Mouse (Mus musculus) ovary, postnatal 10 days (tissue): ENCODE results near the gene Extl1.
"Not testable (repeated sequence)": the region's sequence is repeated elsewhere in the genome, so short reads cannot be mapped to it uniquely, and the experiment has no call there.

Experiments used
- DNase-seq: peaks from one replicate; pipeline ENCODE4 v3.0.0; 2022; ENCODE audit warnings: low spot score

Gene Extl1

DNA sequence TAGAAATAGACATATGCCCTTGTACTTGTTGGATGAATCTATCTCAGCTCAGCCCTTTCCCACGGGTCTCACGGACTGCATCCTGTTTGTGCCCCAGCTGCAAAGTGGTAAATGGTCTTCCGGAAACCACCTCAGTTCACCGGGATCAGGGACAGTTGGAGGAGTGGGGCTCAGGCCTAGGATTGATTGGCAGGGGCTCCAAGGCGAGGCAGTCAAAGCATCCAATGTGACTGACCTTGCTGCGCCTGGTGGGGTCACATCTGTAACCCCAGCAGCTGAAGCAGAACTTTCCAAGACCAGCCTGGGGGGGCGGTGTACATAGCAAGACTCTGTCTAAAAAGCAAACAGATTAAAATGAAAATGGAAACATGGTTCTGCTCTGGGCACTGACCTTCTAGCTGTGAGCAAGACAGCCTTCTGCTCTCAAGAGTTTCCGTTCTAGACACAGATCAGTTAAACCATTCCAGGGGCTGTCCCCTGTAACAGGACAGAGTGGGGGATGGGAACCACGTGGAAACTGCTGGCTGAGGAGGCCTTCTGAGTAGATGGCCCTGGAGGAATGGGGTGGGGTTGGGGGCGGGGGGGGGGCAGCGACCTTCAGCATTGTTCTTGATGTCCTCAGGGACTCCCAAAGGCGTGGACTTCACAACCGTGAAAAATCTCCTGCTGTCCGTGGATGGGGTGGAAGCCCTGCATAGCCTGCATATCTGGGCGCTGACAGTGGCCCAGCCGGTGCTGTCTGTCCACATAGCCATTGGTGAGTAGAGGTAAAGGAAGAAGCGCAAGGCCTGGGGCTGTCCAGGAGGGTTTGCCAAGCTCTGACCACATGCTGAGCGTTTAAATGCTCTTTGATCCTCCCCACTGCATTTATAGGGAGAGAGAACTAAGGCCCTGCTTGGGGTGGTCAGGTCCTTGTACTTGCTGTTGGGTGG lies 32.1 kb downstream of the Extl1 start:
- no peak for DNase-seq

DNA sequence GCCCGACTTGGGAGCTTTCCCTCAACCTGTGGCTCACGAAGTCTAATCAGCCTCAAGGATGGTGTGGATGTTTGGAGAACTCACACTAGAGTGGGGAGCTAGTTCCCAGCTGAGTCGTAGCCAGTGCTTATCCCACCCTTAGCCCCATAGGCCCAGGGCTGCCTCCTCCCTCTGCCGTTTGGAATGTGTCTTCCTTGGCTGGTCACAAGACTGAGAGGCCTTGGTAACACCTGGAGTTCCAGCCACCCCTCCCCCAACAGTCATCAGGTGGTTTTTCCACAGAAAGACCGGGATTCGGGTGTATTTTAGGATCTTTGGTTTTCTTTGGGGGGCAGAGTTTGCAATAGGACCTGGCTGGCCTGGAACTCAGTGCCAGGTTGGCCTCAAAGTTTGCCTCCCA lies 33.0 kb downstream of the Extl1 start:
- DNase-seq: no peak

DNA sequence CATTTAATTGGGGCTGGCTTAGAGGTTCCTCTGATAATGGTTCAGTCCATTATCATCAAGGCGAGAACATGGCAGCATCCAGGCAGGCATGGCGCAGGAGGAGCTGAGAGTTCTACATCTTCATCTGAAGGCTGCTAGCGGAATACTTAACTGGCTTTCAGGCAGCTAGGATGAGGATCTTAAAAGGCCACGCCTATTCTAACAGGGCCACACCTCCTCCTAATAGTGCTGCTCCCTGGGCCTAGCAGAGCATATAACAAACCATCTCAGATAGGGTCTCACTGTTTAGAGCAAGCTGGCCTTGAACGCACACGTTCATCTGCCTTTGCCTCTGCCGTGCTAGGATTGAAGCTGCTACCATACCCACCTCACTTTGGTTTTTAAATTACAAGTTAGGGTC lies 33.8 kb downstream of the Extl1 start:
- no peak for DNase-seq

DNA sequence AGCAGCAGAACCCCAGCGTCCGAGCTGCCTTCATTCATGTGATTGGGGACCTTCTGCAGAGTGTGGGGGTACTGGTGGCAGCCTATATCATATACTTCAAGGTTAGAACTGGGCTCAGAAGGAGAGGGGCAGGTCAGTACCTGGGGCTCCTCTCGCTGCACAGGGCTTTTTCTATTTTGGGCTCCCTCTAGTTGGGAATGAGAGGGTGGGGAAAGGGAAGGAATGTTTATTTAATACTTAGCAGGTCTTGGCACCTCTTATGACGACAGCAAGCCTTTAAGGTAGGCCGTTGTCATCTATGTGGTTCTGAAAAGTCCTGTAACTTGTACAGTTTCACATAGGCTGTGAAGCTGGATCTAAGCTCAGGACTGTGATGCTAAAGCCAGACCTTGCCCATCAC lies 35.1 kb downstream of the Extl1 start:
- DNase-seq: no peak

DNA sequence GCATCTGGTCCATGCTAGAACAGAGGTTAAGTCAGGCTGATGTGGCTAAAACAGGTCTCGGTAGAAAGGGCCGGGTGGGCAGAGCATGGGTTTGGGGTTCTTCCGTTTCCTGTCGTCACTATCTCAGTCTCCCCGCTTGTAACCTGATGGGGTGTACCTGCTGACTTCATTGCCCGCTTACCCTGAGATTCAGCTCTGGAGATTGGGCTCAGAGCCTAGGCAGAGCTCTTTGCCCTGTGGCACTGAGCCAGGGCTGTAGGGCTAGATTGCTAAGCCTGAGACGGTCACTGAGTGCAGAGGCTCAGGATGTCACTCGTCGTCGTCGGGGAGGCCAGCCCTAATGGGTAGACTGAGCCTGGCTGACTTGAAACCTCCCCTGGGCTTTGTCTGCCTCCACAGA lies 35.6 kb downstream of the Extl1 start:
- no peak for DNase-seq

DNA sequence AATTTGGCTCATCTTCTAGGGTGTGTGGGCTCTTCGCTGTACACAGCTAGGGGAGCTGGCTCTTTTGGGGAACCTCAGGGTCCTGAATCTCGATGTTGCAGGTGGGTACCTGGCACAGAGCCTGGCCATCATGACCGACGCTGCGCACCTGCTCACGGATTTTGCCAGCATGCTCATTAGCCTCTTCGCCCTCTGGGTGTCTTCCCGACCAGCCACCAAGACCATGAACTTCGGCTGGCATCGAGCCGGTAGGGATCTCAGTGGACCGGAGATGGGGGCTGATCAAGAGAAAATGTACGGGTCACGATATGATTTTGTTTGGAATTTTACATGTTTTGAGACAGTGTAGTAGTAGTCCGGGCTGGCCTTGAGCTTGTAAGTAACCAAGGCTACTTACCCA lies 37.8 kb downstream of the Extl1 start:
- DNase-seq: no peak

DNA sequence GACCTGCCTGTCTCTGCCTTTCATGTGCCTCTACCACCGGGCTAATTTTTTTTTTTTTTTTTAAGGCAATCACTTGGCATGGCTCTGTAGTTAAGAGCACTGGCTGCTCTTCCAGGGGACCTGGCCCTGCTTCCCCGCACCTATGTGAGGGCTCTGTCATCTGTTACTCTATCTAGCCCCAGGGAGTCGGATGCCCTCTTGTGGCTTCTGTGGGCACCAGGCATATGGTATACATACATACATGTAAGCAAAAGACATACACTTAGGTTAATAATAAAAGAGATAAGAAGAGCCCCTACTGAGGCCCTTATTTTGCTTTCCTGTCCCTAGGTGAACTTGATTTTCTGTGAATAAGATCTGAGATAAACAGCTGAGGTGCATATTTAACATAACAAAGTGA lies 39.0 kb downstream of the Extl1 start:
- DNase-seq: no peak

DNA sequence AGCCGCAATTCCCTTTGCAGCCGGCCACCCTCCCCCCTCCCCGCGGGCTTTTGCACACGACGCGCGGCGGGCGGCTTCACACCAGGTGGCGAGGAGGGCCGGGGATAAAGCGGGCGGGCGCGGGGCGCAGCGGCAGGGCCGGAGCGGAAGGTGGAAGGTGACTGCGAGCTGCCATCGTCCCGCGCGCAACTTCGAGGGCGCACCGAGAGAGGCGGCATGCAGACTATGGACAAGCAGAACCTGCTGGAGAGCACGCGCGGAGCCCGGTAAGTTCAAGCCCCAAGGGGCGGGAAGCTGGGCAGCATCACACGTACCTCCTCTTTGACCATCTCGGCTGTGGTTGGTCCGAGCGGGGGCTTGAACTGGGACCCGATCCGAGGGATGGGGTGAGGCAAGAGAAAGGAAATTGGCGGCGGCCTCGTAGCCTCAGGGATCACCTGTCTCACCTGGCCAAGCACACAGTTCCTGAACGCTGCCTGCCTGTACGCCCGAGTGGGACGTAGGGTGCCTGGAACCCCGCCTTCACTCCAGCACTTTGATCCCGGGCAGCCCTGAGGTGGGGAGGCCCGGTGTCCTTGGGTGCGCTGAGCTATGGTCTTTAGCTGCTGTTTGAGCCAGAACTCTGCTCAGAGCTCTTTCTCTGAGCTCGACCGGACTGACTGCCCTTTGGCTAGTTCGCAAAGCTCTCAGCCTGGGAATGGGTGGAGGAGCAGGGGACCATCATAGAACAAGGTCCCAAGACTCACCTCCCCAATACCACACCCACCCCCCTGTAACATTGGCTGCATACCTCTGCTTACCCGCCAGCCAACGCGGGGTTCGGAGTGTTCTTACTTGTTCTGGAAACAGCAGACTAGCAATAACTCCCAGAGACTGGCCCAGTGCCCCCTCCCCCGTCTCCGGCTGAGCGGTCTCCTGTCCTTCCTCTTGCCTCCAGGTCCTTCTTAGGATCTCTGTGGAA lies 40.3 kb downstream of the Extl1 start, which contains the start of gene Slc30a2:
Slc30a2 (plus strand) TSS at position 111 of the 961 bp plus-strand sequence.
- no peak for DNase-seq

DNA sequence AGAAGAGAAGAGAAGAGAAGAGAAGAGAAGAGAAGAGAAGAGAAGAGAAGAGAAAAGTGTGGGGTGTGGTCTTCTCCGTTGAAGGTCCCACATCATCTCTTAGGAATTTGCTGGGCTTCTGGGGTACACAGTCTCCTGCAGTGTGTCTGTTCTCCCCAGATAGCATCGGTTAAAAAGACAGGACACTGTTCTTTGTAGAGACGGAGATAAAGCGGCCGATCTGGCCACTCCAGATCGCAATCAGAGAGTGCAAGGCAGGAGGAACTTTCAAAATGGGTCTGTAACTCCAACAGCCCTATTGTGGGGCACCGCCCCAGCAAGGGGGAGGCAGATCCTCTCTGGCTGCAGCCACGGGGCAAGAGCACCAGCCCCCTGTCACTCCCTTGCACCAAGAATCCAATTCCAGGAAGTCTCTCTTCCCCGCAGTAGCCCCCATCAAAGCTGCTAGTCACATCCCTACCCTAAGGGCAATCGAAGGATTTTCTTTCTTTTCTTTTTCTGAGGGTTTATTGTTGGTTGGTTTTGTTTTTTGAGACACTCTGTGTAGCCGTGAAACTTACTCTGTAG lies 41.4 kb downstream of the Extl1 start:
- no peak for DNase-seq

DNA sequence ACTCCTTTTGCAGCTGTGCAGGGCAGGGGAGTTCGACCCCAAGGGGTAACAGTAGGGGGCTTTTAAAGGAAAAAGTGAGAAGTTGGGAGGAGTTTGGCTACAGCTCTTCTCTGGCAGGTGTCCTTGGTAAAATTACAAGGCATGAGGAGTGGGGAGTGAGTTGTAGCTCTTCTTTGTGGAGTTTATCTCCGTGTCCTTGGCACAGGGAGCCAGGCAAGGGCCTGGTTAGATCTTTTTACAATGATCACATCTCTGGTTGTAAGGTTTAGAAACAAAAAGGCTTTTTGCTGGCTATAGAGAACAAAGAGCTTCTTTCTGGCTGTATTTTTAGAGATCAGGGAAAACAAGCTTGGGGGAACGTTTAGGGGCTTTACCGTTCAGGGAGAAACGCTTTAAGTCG lies 42.4 kb downstream of the Extl1 start:
- DNase-seq: not testable (repeated sequence)

DNA sequence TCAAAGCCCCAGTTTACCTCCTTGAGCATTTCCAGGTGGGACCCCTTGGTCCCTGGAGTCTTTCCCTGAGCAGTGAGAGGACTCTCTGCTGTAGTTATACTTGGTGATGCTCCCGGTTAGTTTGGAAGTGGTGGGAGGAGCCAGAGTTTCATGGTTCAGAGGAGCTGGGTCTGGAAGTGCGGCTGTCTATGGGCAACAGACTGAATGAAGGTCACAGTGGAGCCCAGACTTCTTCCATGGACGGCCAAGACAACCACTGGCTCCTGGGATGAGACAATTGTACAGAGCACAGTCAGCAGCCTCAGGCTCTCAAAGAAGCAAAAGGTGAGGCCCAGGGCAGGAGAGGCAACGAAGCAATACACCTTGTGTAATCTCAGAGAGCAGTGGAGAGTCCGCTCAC lies 53.4 kb downstream of the Extl1 start:
- DNase-seq: no peak

DNA sequence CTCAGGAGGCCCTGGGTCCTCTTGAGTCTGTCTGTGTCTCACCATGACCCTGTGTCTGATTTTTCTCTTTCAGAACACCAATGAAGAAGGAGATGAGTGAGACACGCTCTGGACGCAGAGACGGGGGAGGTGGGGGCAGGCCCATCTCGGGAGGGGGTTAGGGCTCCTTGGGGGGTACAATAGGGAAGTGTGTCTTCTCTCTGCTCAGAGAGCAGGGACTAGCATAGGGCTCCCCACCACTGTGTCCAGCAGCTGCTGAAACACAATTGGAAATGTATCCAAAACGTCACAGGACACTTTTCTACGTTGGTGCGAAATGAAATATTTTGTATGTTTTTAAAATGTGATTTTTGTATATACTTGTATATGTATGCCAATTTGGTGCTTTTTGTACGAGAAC lies 54.8 kb downstream of the Extl1 start:
- DNase-seq: no peak

DNA sequence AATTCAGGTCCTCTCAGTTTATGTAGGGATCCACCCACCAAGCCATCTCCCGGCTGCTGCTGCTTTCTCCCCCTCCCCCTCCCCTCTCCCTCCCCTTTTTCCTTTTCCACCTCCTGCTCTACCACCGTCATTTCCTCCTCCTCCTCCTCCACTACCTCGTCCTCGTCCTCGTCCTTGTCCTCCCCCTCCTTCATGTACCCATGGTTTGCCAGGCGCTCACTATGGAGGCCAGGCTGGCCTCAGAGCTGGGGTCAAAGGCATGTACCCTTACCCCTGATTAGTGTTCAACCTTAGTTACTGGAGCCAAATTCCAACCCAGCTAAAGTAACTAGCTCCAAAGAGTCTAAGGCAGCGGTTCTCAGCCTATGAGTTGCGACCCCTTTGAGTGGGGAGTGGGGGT lies 55.5 kb downstream of the Extl1 start:
- DNase-seq: no peak

DNA sequence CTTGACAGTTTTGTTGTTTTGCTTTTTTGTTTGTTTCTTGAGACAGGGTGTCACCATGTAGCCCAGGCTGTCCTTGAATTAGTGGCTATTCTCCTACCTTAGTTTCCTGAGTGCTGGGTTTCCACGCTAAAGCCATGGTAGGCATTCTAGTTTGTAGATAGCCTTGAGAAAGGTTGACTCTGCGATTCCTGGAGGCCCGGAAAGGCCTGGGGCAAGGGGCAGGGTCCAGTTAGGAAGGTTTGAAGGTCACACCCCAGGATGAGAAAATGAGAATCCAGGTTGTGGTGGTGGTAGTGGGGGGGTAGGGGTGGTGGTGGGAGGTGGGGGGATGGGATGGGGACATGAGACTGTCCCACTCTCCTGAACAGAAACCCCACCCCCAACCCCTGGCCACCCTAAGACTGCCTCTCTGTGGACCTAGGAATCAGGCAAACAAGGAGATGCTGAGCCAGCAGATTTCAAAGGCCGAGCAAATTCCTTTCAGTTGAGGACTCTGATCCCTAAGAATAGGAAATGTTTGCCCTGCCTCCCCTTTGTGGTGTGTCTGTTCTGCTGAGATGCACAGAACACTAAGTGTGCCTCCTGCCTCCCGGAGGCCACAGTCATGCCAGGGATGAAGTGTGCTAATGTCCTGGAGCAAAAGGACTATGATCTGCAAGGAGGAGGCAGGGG lies 56.7 kb downstream of the Extl1 start:
- DNase-seq: no peak

DNA sequence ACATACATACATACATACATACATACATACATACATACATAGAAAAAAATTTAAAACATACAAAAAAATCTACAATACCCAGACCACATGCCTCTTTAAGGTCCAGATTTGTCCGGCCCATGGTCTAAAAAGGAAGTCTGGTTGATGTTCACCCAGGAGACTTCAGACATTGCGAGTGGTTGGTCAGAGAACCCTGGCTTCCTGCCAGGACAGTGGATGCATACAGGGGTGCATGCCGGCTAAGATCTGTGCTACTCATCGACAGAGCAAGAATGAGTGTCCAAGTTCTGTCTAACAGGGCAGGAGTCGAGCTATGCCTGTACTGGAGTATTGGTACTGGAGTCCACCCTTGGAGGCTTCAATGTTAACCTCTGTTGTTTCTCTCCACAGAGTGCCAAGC lies 59.0 kb downstream of the Extl1 start:
- DNase-seq: no peak

DNA sequence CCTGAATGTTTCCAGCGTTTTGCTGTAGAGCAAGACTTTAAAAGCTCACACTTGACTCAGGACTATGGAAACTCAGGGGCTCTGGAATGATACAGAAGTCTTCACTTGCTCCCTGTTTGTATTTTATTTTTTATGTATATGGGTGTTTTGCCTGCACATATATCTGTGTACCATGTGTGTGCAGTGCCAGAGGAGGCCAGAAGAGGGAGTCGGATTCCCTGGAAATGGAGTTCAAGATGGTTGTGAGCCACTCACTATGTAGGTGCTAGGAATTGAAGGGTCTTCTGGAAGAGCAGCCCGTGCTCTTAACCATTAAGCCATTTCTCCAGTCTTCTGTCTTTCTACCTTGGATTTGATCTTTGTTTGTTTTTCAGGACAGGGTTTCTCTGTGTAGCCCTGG lies 62.1 kb downstream of the Extl1 start:
- no peak for DNase-seq

DNA sequence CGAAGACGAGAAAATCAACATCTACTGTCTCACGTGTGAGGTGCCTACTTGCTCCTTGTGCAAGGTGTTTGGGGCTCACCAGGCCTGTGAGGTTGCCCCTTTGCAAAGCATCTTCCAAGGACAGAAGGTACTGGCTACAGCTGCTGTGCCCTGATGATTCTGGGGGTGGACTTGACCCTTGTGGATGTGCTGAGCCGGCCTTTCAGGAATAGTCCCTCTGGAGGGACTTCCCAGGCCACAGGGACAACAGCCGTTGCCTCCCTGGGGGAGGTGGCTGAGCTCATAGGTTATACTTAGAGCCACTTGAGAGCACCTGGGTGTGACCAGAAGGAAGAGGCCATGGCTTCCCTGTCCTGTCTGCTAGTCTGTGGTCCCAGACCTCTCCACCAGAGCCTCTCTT lies 64.0 kb downstream of the Extl1 start:
- DNase-seq: no peak

DNA sequence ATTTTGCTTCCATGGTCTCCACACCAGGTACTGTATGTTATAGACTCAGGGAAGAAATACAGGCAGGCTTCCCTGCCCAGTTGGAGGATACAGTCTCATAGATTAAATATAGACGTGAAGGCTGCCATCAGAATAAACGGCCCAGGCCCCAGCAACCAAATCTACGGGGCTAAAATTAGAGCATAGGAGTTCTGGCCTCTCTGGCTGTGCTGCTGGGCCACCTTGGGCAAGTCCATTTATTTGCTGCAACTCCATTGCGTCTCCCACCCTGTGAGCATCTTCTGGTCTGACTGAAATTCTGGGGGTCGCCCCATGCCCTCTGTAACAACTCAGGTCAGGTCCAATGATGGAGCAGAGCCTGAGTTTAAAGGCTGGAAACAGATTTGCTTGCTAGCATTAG lies 64.6 kb downstream of the Extl1 start:
- DNase-seq: no peak

DNA sequence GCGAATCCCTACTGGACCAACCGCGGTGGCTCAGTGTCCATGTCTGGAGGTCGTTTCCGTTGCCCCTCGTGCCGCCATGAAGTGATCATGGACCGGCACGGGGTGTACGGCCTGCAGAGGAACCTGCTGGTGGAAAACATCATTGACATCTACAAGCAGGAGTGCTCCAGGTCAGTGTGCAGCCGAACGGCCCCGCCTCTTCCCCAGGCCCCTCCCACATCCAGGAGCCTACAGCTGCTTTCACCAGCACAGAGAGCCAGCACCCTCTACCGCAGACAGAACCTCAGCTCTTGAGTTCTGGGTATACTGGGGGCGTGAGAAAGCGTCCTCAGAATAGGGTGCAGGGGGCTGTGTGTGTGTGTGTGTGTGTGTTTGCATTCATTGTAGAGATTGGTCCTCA lies 67.3 kb downstream of the Extl1 start:
- DNase-seq: no peak

DNA sequence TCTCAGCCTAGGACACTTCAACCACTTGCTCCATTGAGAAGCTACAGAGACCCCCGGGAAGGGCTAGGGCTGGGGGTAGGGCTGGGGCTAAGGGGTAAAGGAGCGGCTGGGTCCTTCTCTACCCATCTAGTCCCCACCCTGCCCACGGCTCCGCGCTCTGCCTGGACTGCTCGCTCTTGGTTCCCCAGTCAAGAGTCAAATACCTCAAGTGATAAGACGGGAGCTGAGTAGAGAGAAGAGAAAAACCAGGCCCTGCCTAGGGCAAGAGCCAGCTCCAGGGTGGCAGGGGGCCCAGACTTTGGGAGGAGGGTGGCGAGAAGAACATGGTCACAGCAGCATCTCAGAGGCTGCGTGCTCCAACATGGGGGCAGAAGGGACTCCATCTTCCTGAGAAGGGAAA lies 68.2 kb downstream of the Extl1 start:
- no peak for DNase-seq

DNA sequence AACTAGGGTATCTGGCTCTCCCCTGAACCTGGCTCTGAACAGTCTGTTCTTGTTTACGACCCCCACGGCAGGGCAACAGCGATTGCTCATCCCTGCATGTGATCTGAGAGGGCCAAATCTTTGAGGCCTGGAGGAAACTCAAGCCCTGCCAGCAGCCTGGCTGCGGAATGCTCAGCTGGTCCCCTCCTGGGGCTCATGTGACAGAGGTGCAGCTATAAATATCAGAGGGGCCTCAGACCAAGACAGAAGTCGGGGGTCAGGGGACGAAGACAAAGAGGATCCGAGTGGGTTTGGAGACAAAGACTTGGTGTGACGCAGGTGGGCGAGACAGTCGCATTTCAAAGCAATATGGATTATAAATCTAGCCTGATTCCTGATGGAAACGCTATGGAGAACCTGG lies 68.8 kb downstream of the Extl1 start, which contains the start of gene Trim63:
Trim63 (plus strand) TSS at position 245 of the 400 bp plus-strand sequence.
- DNase-seq: no peak

DNA sequence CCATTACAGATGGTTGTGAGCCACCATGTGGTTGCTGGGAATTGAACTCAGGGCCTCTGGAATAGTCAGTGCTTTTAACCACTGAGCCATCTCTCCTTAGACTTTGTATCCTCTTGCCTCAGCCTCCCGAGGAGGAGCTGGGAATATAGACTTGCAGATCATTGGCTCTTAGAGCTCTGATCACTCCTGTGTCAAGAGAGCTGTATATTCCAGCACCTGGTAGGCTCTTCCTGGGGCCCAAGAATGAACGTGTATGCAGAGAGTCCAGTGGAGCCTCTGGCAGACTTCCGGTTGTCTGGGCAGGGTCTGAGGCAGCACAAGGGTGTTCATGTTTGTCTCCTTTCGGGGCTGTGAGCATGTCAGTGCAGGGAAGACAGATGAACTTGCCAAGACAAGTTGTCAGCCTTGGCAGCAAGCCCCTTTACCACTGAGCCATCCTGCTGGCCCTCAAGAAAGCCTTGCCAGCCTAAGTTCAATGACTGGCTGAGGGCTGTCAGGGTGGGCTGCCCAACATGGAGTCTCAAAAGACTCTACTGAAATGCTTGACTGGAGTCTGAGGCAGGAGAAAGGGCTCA lies 69.5 kb downstream of the Extl1 start:
- no peak for DNase-seq
